Mouse (Mus musculus) brain, adult 10 weeks (tissue): ENCODE data around the gene Tcp10b. TPM values are rescaled to one million over a fixed set of nuclear protein-coding genes. Genes with fewer than 3 reads are reported as not detected.

Source experiments
- polyA plus RNA-seq: library from polyadenylated mRNA; stranded (reverse); fragments of 350-450 nt; fragmentation: Illumina TruSeq; extraction: RNeasy Lipid Tissue Mini Kit (QIAGEN cat#74804); gene quantifications from one replicate; pipeline ENCODE4 v1.2.3, GENCODE M21; 2015; ENCODE audit warnings: low read depth, low replicate concordance

Tcp10b gene
- polyA plus RNA-seq = not detected

GRCm38 (mm10) chr17:13060804-13061203 lies at the start of gene Tcp10b:
Tcp10b (plus strand) TSS chr17:13061104.

GRCm38 (mm10) chr17:13052124-13052813 lies 8.6 kb upstream of the Tcp10b start, which contains the start of gene Gpr31b:
Gpr31b (minus strand) TSS chr17:13052296.

GRCm38 (mm10) chr17:13131710-13132109 lies 70.8 kb downstream of the Tcp10b start, which contains the start of gene Unc93a:
Unc93a (minus strand) TSS chr17:13131810.

Other genes with a start within 250 kb of the Tcp10b start
- 21.5 TPM for gene Mas1, start 193.0 kb upstream of the Tcp10b start, polyA plus RNA-seq
- gene Mrgprh, start 185.1 kb upstream of the Tcp10b start, polyA plus RNA-seq = not detected
- gene Pnldc1, start 150.9 kb upstream of the Tcp10b start, polyA plus RNA-seq = 0.79 TPM
- gene Tcp1, start 145.4 kb upstream of the Tcp10b start, polyA plus RNA-seq = 267 TPM
- gene Mrpl18, start 144.8 kb upstream of the Tcp10b start, polyA plus RNA-seq = 80.3 TPM
- 8.3 TPM for gene Acat3, start 120.5 kb upstream of the Tcp10b start, polyA plus RNA-seq
- 56.4 TPM for gene Acat2, start 100.4 kb upstream of the Tcp10b start, polyA plus RNA-seq
- 71.9 TPM for gene Wtap, start 66.9 kb upstream of the Tcp10b start, polyA plus RNA-seq
- 143 TPM for gene Sod2, start 54.3 kb upstream of the Tcp10b start, polyA plus RNA-seq
- not detected for gene Gpr31b, start 8.8 kb upstream of the Tcp10b start, polyA plus RNA-seq
- gene Unc93a, start 70.7 kb downstream of the Tcp10b start, polyA plus RNA-seq = not detected
- not detected for gene Smok2a, start 160.1 kb downstream of the Tcp10b start, polyA plus RNA-seq
- not detected for gene Smok2b, start 169.2 kb downstream of the Tcp10b start, polyA plus RNA-seq